Mouse (Mus musculus) bone marrow, adult 2 months (tissue): ENCODE measurements at regions not wholly inside any gene's neighbourhood (a gene's known extent, or its start where the extent isn't known, plus 50 kb on each side); places are given as distances from the start of the nearest gene placed in this dataset.

ENCODE experiments used
- CTCF ChIP-seq: fragments of 200-500 bp; IDR thresholded peaks from 2 replicates; pipeline ENCODE4 v1.5.1; 2011; ENCODE audit warnings: low read length, control low read depth; ENCODE audit not compliant: control insufficient read depth, insufficient read depth
- POLR2A ChIP-seq: fragments of 200-500 bp; IDR thresholded peaks from 2 replicates; pipeline ENCODE4 v1.6.1; 2011; ENCODE audit warnings: low read depth, mild to moderate bottlenecking, control low read depth, low read length, borderline replicate concordance; ENCODE audit not compliant: control insufficient read depth

GRCm38 (mm10) chr10:23450647-23450979 lies 100.0 kb upstream of the Eya4 start:
- TF ChIP-seq CTCF (no peak), POLR2A (no peak)
